In the genomic region with DNA sequence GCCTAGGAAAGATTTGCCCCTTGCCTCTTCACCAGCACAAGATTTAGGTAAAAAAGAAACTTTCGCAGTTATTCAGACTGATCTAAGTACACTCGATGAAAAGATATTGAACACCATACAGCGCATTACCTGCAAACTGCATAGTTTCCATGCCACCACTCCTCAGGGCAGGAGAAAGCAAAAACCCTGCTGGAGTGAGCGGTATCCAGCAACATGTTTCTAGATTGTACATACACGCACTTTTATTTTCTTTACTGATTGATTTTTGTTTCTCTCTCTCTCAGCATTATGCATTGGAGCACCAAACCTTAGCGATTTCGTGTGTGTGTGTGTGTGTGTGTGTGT, we compare ENCODE assay signal across 8 mouse cellular contexts. TPM values are rescaled to one million over a fixed set of nuclear protein-coding genes. Genes with fewer than 3 reads are reported as not detected.
DNase-seq lines count a peak whose midpoint lies in the region; ATAC-seq and TF ChIP-seq lines count a peak whose summit lies in the region.

No protein-coding gene starts in this region.

- H3K27ac ChIP-seq in cerebellum, adult 2 months (ENCODE audit: insufficient read depth, low read length), result no peak overlapping the region
- no peak overlapping the region for H3K27ac ChIP-seq in neural tube, embryonic 11.5 days (ENCODE audit: low read depth, low read length)
- no peak overlapping the region for H3K27ac ChIP-seq in liver, embryonic 12.5 days

- TF ChIP-seq CTCF in cerebellum, adult 2 months (IDR thresholded peaks at IDR 0.05; ENCODE audit: borderline replicate concordance, insufficient read depth, low read depth, low read length), result no peak

- peaks cover 3% of the 10 kb centered on the region; the same call in 1 of the 2 replicates for H3K4me1 ChIP-seq in cerebellum, adult 2 months (ENCODE audit: control insufficient read depth, insufficient read depth, low read length)
- peaks cover 5% of the 10 kb centered on the region for H3K4me1 ChIP-seq in neural tube, embryonic 11.5 days (ENCODE audit: control insufficient read depth, insufficient read depth, low read length)
- H3K4me1 ChIP-seq in liver, embryonic 12.5 days, result peaks cover 39% of the 10 kb centered on the region

- peak; percentile 61; the same call in 1 of the 2 replicates for ATAC-seq in neural tube, embryonic 11.5 days (ENCODE audit: insufficient read depth, low FRiP score, low TSS enrichment)
- peak; percentile 54; the same call in 1 of the 2 replicates for ATAC-seq in liver, embryonic 12.5 days

- no peaks in the 10 kb centered on the region for H3K9me3 ChIP-seq in neural tube, embryonic 11.5 days (ENCODE audit: control insufficient read depth, low read length)
- no peaks in the 10 kb centered on the region for H3K9me3 ChIP-seq in liver, embryonic 12.5 days (replicated peaks)

- H3K27me3 ChIP-seq in cerebellum, adult 2 months (ENCODE audit: control insufficient read depth, insufficient read depth, low read length), result no peaks in the 10 kb centered on the region
- H3K27me3 ChIP-seq in neural tube, embryonic 11.5 days (ENCODE audit: control insufficient read depth, insufficient read depth, low read length), result no peaks in the 10 kb centered on the region
- H3K27me3 ChIP-seq in liver, embryonic 12.5 days (replicated peaks), result peaks cover 19% of the 10 kb centered on the region

- TF ChIP-seq POLR2A in cerebellum, adult 2 months (IDR thresholded peaks at IDR 0.05; ENCODE audit: borderline replicate concordance, insufficient read depth, low read length), result no peak

- no peak for DNase-seq in cerebellum, adult 2 months
- no peak for DNase-seq in cerebellum, postnatal 10 days
- DNase-seq in neural tube, embryonic 11.5 days (ENCODE audit: low spot score), result no peak
- no peak for DNase-seq in neural tube, embryonic 10.5 days (ENCODE audit: extremely low spot score, low spot score)
- no peak for DNase-seq in embryo, embryonic 10.5 days (ENCODE audit: low spot score)
- no peak for DNase-seq in urinary bladder, postnatal 25 days (ENCODE audit: low spot score)
- no peak for DNase-seq in ovary, postnatal 10 days (ENCODE audit: low spot score)

- no peak overlapping the region for H3K9ac ChIP-seq in neural tube, embryonic 11.5 days (ENCODE audit: low read length)
- H3K9ac ChIP-seq in liver, embryonic 12.5 days, result no peak overlapping the region

- no peaks in the 10 kb centered on the region for H3K36me3 ChIP-seq in neural tube, embryonic 11.5 days (ENCODE audit: control insufficient read depth, insufficient read depth, low read length)
- H3K36me3 ChIP-seq in liver, embryonic 12.5 days, result peaks cover 13% of the 10 kb centered on the region

- peak overlapping the region; percentile 68 for H3K4me3 ChIP-seq in cerebellum, adult 2 months (replicated peaks; ENCODE audit: insufficient read depth, low read depth, low read length)
- peak overlapping the region; percentile 95 for H3K4me3 ChIP-seq in neural tube, embryonic 11.5 days (ENCODE audit: low read depth, low read length)
- H3K4me3 ChIP-seq in liver, embryonic 12.5 days, result peak overlapping the region; percentile 100

- WGBS in cerebellum, adult 2 months, result 45% methylated on average over 7 of the region's 7 CpGs
- WGBS in neural tube, embryonic 11.5 days, result 46% methylated on average over 7 of the region's 7 CpGs
- WGBS in liver, embryonic 12.5 days (ENCODE audit: insufficient replicate concordance), result 42% methylated on average over 7 of the region's 7 CpGs

- H3K4me2 ChIP-seq in neural tube, embryonic 11.5 days (ENCODE audit: low read depth), result no peak overlapping the region
- peak overlapping the region; percentile 91 for H3K4me2 ChIP-seq in liver, embryonic 12.5 days

RNA-seq across cellular contexts. Expression of a gene that starts 0.3 kb away (rescaled TPM):
- 96.6 and 99.9 TPM in 2 replicates for polyA plus RNA-seq in cerebellum, adult 2 months (2012; rRNA removed)
- 40.6 and 41.1 TPM in 2 replicates for polyA plus RNA-seq in neural tube, embryonic 11.5 days (2014; fragmentation: Nextera tagmentation; extraction: Ambion mirVana)
- polyA plus RNA-seq in liver, embryonic 12.5 days (2016; fragmentation: Nextera tagmentation; extraction: Ambion mirVana), result 18.2 and 18.3 TPM in 2 replicates
